Mouse (Mus musculus) neural tube, embryonic 13.5 days (tissue): ENCODE measurements around the gene Arhgap20. TPM values are rescaled to one million over a fixed set of nuclear protein-coding genes. Genes with fewer than 3 reads are reported as not detected.
A peak's percentile ranks its signal among the peaks of the same experiment; 100 is the strongest.

Experiments used
- ATAC-seq: fragments of 200-750 bp; cut with Nextera tagmentation; 2 replicates; pipeline ENCODE4 v1.8.0; 2017; ENCODE audit warnings: low read depth, mild to moderate bottlenecking, moderate TSS enrichment, moderate library complexity
- H3K27ac ChIP-seq: fragments of 300-500 bp; sonication (generic); replicated peaks from 2 replicates; pipeline ENCODE4 v1.5.1; 2015; ENCODE audit warnings: moderate library complexity, mild to moderate bottlenecking, inconsistent platforms
- H3K27me3 ChIP-seq: fragments of 300-500 bp; sonication (generic); 2 replicates; pipeline ENCODE4 v1.6.1; 2015; ENCODE audit warnings: mild to moderate bottlenecking, inconsistent platforms
- H3K36me3 ChIP-seq: fragments of 300-500 bp; sonication (generic); 2 replicates; pipeline ENCODE4 v1.6.1; 2015; ENCODE audit warnings: mild to moderate bottlenecking, inconsistent platforms
- H3K4me1 ChIP-seq: fragments of 300-500 bp; sonication (generic); replicated peaks from 2 replicates; pipeline ENCODE4 v1.6.1; 2015; ENCODE audit warnings: inconsistent platforms
- H3K4me2 ChIP-seq: fragments of 300-500 bp; sonication (generic); 2 replicates; pipeline ENCODE4 v1.6.1; 2015; ENCODE audit warnings: inconsistent platforms, mild to moderate bottlenecking, moderate library complexity
- H3K4me3 ChIP-seq: fragments of 300-500 bp; sonication (generic); 2 replicates; pipeline ENCODE4 v1.5.1; 2015; ENCODE audit warnings: mild to moderate bottlenecking, inconsistent platforms
- H3K9ac ChIP-seq: fragments of 300-500 bp; sonication (generic); 2 replicates; pipeline ENCODE4 v1.6.1; 2015; ENCODE audit warnings: moderate library complexity, mild to moderate bottlenecking, inconsistent platforms
- H3K9me3 ChIP-seq: fragments of 300-500 bp; sonication (generic); 2 replicates; pipeline ENCODE4 v1.6.1; 2016; ENCODE audit warnings: inconsistent platforms
- WGBS: fragments of 180-500 bp; shearing (Covaris S2); methylation state at CpG from one replicate; pipeline ENCODE4 v1.1.7; 2015; 5-methylcytosine and 5-hydroxymethylcytosine counted together
- polyA plus RNA-seq: library from polyadenylated mRNA; unstranded; fragments of >200 nt; fragmentation: Nextera tagmentation; extraction: Ambion mirVana; gene quantifications from 2 replicates; pipeline ENCODE4 v1.2.1, GENCODE M21; 2015

Arhgap20 gene
- polyA plus RNA-seq, 1 experiment from 2014 or later: 20.9 TPM

DNA sequence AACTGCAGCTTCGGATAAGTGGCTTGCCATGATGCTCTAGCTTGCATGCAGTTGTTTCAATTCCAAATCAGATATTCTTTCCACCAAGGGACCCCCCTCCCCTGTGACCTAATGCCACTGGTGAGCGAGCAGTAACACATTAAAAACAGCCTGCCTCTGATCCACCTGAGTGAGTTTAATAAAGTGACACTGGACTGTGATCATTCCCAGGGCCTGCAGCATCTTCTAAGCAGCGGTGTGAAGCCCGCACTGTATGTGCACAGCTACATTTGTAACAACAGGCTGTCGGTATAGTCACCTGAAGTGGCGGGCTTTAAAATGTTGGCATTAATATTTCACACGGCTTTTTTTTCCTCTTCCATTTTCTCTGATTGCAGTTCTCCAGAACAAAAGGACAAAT, 59.4 kb downstream of the Arhgap20 start:
- H3K27ac ChIP-seq: no peak overlapping the region
- no peaks in the 10 kb centered on the region for H3K4me1 ChIP-seq
- no peak overlapping the region for H3K4me3 ChIP-seq
- no peak overlapping the region for H3K4me2 ChIP-seq
- H3K9ac ChIP-seq: no peak overlapping the region
- peaks cover 14% of the 10 kb centered on the region; the same call in 1 of the 2 replicates for H3K36me3 ChIP-seq
- no peaks in the 10 kb centered on the region for H3K9me3 ChIP-seq
- no peak for ATAC-seq
- no peaks in the 10 kb centered on the region for H3K27me3 ChIP-seq
- 81% methylated on average over 7 of the region's 7 CpGs for whole genome bisulfite sequencing

DNA sequence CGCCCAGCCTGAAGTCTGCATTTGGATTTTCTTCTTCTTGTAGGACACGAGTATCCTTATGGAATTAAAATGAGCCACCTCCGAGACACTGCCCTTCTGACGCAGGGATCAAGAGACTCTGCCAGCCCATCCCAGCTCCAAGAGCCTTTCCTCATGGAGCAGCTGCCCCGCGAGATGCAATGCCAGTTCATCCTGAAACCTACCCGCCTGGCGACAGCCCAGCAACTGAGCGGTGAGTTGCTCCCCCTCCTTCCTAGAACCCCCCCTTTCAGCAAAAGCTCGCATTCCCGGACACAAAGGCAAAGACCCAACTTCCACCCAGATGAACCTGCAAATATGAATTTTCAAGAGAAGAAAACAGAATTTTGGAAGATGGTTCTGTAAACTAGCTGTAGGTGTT, 66.5 kb downstream of the Arhgap20 start:
- H3K27me3 ChIP-seq: no peaks in the 10 kb centered on the region
- 78% methylated on average over 11 of the region's 11 CpGs for WGBS
- H3K27ac ChIP-seq: peak overlapping the region; percentile 38; the same call in 1 of the 2 replicates
- no peak overlapping the region for H3K4me2 ChIP-seq
- ATAC-seq: no peak
- H3K4me1 ChIP-seq: no peaks in the 10 kb centered on the region
- H3K4me3 ChIP-seq: no peak overlapping the region
- no peak overlapping the region for H3K9ac ChIP-seq
- H3K9me3 ChIP-seq: no peaks in the 10 kb centered on the region
- peaks cover 43% of the 10 kb centered on the region for H3K36me3 ChIP-seq

DNA sequence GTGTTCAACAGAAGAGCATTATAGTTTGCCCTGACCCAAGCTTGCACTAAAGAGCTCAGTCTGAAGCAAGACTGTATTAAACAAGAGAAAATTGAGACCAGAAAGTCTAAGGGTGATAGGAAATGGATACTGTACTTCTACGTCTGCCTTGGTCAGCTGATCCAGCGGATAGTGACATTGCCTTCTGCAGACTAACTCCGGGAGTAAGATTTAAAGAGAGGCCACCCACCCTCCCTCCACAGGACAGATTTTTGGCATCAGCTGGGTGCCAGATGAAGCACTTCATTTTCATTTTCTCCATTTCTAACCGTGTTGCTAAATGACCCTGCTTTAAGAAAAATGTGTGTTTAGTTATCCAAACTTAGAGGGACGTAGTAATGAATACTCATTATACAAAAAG, 67.2 kb downstream of the Arhgap20 start:
- Histone ChIP-seq H3K4me3 (no peak overlapping the region), H3K4me1 (no peaks in the 10 kb centered on the region), H3K9ac (no peak overlapping the region), H3K9me3 (no peaks in the 10 kb centered on the region), H3K4me2 (no peak overlapping the region), H3K36me3 (peaks cover 43% of the 10 kb centered on the region), H3K27me3 (no peaks in the 10 kb centered on the region), H3K27ac (no peak overlapping the region)
- ATAC-seq: no peak
- 75% methylated on average over 5 of the region's 5 CpGs for WGBS

DNA sequence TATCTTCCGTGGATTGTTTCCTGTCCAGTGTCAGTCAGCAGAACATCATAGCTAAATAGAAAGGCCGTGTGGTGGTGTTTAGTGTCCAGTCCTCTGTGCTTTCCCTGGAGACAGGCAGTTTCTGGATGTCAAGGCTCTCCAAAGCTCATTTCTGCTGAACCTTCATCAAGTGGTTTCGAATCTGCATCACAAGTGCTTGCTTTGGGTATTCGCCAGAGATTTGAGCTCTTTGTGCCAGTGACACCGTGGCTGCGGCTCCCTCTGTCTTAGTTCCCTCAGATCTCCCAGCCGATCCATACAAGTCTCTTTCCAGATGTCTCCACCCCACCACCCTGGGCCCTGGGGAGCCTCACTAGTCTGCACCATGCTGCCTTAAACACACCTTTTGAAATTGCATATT, 72.6 kb downstream of the Arhgap20 start:
- 76% methylated on average over 7 of the region's 7 CpGs for WGBS
- H3K36me3 ChIP-seq: peaks cover 52% of the 10 kb centered on the region
- no peaks in the 10 kb centered on the region for H3K4me1 ChIP-seq
- H3K4me2 ChIP-seq: no peak overlapping the region
- no peaks in the 10 kb centered on the region for H3K9me3 ChIP-seq
- no peak overlapping the region for H3K9ac ChIP-seq
- no peak overlapping the region for H3K4me3 ChIP-seq
- H3K27ac ChIP-seq: no peak overlapping the region
- no peak for ATAC-seq
- H3K27me3 ChIP-seq: no peaks in the 10 kb centered on the region

DNA sequence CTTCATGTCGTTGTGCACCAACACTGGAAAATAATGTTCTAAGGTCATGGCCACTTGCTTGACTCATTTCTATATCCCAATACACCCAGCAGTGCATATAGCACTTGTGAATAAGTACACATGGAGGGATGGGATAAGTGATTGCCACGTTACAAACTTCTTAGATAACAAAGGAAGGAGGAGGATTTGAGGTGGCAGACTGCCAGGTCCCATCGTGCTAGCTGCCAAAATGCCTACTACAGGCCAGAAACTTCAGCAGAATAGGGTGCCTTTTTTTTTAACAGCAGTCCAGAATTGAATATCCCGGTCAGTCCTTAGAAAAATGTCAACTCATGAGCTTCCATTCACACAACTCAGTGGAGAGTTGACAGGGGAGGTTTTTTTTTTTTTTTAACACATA, 78.1 kb downstream of the Arhgap20 start:
- H3K27me3 ChIP-seq: no peaks in the 10 kb centered on the region
- WGBS: 61% methylated on average over 4 of the region's 4 CpGs
- H3K4me2 ChIP-seq: no peak overlapping the region
- no peak overlapping the region for H3K4me3 ChIP-seq
- no peak overlapping the region for H3K27ac ChIP-seq
- H3K9ac ChIP-seq: no peak overlapping the region
- H3K36me3 ChIP-seq: peaks cover 75% of the 10 kb centered on the region
- ATAC-seq: no peak
- 0 out of 2 replicates have a peak, but pooled peaks cover 3% of the 10 kb centered on the region for H3K4me1 ChIP-seq
- no peaks in the 10 kb centered on the region; the same call in 1 of the 2 replicates for H3K9me3 ChIP-seq

DNA sequence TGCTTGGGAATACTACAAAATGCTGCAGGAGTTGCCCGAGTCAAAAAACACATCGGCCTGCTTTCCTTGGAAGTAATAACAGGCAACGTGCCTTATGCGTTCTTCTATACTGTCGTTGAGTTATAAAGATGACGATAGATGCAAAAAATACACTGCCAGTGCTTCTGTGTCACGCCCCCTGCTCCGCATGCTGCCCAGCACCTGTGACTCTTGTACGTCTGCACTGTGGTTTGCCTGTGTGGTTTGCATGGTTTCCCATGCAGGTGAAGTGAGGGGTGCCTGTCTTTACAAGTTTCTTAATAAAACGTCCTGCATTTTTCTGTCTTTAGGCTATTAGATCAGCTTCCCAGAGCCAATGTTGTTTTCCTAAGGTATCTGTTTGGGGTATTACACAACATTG, 80.7 kb downstream of the Arhgap20 start:
- Histone ChIP-seq H3K4me2 (no peak overlapping the region), H3K27me3 (no peaks in the 10 kb centered on the region), H3K9ac (no peak overlapping the region), H3K27ac (no peak overlapping the region), H3K4me3 (no peak overlapping the region), H3K36me3 (peaks cover 76% of the 10 kb centered on the region), H3K4me1 (0 out of 2 replicates have a peak, but pooled peaks cover 3% of the 10 kb centered on the region), H3K9me3 (no peaks in the 10 kb centered on the region; the same call in 1 of the 2 replicates)
- WGBS: 93% methylated on average over 10 of the region's 10 CpGs
- no peak for ATAC-seq

DNA sequence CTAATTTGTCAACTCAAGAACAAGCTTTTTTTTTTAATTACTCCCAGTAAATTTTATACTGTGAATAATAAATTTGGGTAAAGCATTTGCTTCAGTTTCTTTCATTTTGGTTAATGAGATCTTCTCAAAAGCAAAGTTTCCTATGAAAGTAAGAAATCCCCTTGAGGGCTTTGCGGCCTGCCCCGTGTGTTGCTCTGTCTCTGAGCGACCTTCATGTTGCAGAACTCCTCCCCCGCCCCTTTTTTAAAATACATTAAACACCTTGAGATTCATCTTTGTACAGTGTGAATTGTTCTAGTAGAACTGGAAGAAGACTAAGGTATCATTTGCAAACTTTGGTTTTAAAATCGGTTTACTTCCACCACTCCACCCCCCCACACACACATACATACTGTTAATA, 88.6 kb downstream of the Arhgap20 start:
- no peak overlapping the region for H3K27ac ChIP-seq
- 95% methylated on average over 5 of the region's 5 CpGs for WGBS
- H3K4me2 ChIP-seq: no peak overlapping the region
- H3K9me3 ChIP-seq: no peaks in the 10 kb centered on the region
- H3K4me3 ChIP-seq: no peak overlapping the region
- no peak overlapping the region for H3K9ac ChIP-seq
- H3K27me3 ChIP-seq: no peaks in the 10 kb centered on the region
- no peak for ATAC-seq
- H3K36me3 ChIP-seq: peaks cover 50% of the 10 kb centered on the region
- H3K4me1 ChIP-seq: no peaks in the 10 kb centered on the region

DNA sequence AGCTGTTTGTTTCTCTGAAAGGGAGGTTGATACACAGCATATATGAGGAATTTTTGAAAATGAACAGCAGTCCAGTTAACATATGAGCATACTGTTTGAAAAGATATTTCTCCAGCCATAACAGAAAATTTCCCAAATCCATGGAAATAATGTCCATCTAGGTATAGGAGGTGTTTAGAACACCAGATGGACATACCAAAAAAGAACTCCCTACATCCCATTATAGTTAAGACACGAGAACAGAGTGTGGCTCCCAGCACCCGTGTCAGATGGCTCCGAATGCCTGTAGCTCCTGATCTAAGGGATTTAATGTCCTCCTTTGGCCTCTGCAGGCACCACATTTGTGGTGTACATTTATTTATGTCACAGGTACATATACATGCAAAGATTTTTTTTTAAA, 99.1 kb downstream of the Arhgap20 start:
- Histone ChIP-seq H3K27me3 (no peaks in the 10 kb centered on the region), H3K4me2 (no peak overlapping the region), H3K9ac (no peak overlapping the region), H3K4me1 (no peaks in the 10 kb centered on the region), H3K36me3 (no peaks in the 10 kb centered on the region), H3K4me3 (no peak overlapping the region), H3K27ac (no peak overlapping the region), H3K9me3 (no peaks in the 10 kb centered on the region)
- 85% methylated on average over 3 of the region's 3 CpGs for WGBS
- ATAC-seq: no peak

DNA sequence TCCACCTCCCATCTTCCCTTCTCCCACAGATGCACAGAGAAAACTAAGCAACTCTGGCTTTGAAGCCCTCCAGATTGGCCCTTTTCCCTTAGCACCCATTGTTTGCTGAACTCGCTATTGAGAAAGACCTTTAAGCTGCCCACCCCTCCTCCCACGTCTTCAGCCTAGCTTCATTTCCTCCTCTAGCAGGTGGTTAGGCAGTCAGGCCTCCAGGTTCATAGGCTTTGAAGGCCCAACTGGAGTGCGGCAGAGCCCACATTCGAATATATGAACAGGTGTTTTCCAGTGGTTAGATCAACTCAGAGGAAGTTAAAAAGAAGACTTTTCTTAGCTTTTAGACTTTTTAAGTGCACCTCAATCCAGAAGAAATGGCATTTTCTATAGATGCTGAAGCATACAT, 101.5 kb downstream of the Arhgap20 start:
- 53% methylated on average over 4 of the region's 4 CpGs for WGBS
- Histone ChIP-seq H3K36me3 (no peaks in the 10 kb centered on the region), H3K9me3 (no peaks in the 10 kb centered on the region), H3K27ac (no peak overlapping the region), H3K4me3 (no peak overlapping the region), H3K4me2 (no peak overlapping the region), H3K9ac (no peak overlapping the region), H3K27me3 (no peaks in the 10 kb centered on the region), H3K4me1 (no peaks in the 10 kb centered on the region)
- no peak for ATAC-seq

DNA sequence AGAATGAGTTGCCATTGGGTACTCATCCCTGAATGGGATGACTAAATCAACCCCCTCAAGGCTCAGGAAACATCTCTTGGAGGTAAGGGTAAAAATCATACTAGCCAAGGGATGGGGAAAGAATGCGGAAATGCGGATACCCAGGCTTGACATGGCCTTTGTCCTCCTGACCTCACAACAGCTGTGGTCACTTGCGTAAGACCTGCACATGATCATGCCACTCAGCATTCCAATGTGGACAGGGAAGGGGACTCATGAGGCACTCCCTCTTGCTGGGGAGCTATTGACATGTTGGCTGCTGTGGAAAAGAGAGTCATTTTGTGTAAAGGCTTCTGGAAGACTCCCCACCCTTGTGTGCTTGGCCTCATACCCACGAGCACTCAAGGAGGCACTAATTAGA, 103.9 kb downstream of the Arhgap20 start:
- Histone ChIP-seq H3K27ac (no peak overlapping the region), H3K9me3 (no peaks in the 10 kb centered on the region), H3K4me3 (no peak overlapping the region), H3K9ac (no peak overlapping the region), H3K36me3 (no peaks in the 10 kb centered on the region), H3K4me1 (no peaks in the 10 kb centered on the region), H3K4me2 (no peak overlapping the region), H3K27me3 (no peaks in the 10 kb centered on the region)
- ATAC-seq: no peak
- WGBS: 93% methylated on average over 4 of the region's 4 CpGs

DNA sequence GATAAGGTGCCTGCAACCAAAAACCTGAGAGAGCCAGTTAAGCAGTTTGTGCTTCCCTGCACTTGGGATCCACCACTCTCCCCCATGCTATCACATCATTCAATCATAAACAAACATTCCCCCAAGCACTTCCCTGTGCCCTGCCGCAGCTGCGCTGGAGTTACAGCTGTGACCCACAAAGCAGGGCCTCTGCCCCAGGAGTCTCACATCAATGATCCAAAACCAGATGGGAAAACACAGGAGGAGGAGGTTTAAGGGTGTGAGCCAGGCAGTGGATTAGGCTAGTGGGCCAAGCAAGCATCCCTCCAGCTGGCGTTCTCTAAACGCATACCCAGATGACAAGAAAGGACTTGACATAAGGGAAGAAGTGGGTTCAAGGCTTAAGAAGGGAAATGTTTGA, 109.2 kb downstream of the Arhgap20 start:
- H3K27ac ChIP-seq: no peak overlapping the region
- no peaks in the 10 kb centered on the region for H3K27me3 ChIP-seq
- ATAC-seq: no peak
- no peaks in the 10 kb centered on the region; the same call in 1 of the 2 replicates for H3K4me1 ChIP-seq
- H3K4me3 ChIP-seq: no peak overlapping the region
- H3K4me2 ChIP-seq: no peak overlapping the region
- H3K9me3 ChIP-seq: no peaks in the 10 kb centered on the region
- no peak overlapping the region for H3K9ac ChIP-seq
- no peaks in the 10 kb centered on the region for H3K36me3 ChIP-seq
- 59% methylated on average over 4 of the region's 4 CpGs for WGBS

DNA sequence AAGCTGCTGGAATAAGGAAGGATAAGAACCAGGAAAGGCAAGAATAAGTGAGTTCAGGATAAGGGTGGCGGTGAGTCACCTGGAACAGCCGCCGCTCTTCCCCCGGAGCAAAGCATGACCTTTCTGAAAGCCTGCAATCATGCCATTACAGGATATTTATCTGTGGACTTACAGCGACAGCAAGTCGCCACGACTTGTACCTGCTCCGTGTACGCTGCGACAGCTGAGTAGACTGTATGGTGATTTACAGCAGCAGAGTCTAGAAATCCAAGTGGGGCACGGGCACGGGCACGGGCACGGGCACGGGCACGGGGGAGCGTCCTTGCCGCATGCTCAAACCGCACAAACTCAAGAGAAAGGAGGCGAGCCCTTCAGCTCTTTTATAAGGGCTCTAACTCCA, 110.4 kb downstream of the Arhgap20 start:
- no peaks in the 10 kb centered on the region for H3K36me3 ChIP-seq
- H3K9ac ChIP-seq: no peak overlapping the region
- no peak overlapping the region for H3K4me3 ChIP-seq
- no peak overlapping the region for H3K4me2 ChIP-seq
- H3K27ac ChIP-seq: no peak overlapping the region
- no peaks in the 10 kb centered on the region; the same call in 1 of the 2 replicates for H3K4me1 ChIP-seq
- no peaks in the 10 kb centered on the region for H3K27me3 ChIP-seq
- H3K9me3 ChIP-seq: no peaks in the 10 kb centered on the region
- no peak for ATAC-seq
- 91% methylated on average over 20 of the region's 20 CpGs for WGBS

DNA sequence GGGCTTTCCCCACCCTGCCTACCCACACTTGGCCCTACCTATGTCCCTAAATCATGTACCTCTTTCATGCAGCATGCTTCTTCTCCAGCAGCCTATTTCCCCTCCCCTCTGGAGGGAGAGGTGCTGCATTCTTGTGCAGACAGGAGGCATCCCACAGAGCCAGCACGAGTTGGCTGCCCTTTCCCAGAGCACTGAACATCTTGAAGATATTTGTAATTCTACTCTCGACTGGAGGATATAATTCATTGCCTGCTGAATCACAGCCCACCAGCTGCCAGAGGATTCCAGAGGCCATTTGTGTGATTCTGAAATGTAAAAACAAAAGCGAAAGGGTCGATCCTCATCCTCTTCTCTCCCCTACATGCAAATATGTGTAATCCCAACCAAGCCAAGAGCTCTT, 116.2 kb downstream of the Arhgap20 start:
- no peaks in the 10 kb centered on the region for H3K36me3 ChIP-seq
- WGBS: 40% methylated on average over 4 of the region's 4 CpGs
- H3K9ac ChIP-seq: no peak overlapping the region
- H3K9me3 ChIP-seq: no peaks in the 10 kb centered on the region
- peaks cover 6% of the 10 kb centered on the region; the same call in 1 of the 2 replicates for H3K4me1 ChIP-seq
- no peak overlapping the region for H3K4me3 ChIP-seq
- no peaks in the 10 kb centered on the region for H3K27me3 ChIP-seq
- ATAC-seq: no peak
- no peak overlapping the region for H3K4me2 ChIP-seq
- H3K27ac ChIP-seq: no peak overlapping the region
